Mouse (Mus musculus): Measurements from ENCODE around the gene Riok2. TPM values are rescaled to one million over a fixed set of nuclear protein-coding genes. Genes with fewer than 3 reads are reported as not detected.

Riok2 gene
- polyA plus RNA-seq, 1 experiment from 2014 or later: 26.3 TPM

- Histone ChIP-seq H3K27ac (no peak overlapping the region), H3K9me3 (no peaks in the 10 kb centered on the region), H3K4me3 (no peak overlapping the region), H3K4me1 (no peaks in the 10 kb centered on the region), H3K4me2 (no peak overlapping the region), H3K9ac (no peak overlapping the region), H3K36me3 (no peaks in the 10 kb centered on the region), H3K27me3 (no peaks in the 10 kb centered on the region)
- 40% methylated on average over 4 of the region's 4 CpGs for whole genome bisulfite sequencing
- no peak for ATAC-seq (ENCODE audit: borderline replicate concordance, extremely low read depth, low FRiP score, low TSS enrichment)
Observed at GRCm38 (mm10) chr17:17441876-17442498, 67.9 kb downstream of the Riok2 start.

DNA sequence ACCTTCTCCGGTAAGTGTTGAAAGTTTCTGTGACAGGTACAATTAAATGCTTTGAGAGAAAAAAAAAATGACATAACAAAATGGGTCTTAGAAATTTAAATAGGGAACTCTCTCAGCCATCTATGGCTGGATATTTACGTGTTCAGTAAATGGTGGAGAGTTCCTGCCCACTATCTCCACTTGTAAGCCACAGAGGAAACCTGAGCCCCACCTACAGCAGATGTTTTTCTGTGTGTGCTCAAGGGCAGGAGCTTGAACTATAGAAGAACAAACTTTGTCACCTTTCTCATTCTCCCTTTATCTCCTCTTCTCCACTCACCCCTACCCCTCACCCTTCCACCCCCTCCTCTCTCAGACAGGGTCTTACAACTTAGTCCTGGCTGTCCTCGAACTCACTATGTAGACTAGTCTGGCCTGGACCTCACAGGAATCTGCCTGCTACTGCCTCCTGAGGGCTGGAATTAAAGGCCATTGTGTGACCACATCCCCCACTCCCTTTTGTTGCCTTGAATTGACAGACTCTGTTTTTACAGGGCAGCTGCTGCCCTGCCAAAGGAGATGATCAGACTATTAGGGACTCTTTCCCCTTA lies 70.3 kb downstream of the Riok2 start:
- Histone ChIP-seq H3K9me3 (no peaks in the 10 kb centered on the region), H3K27me3 (no peaks in the 10 kb centered on the region), H3K4me2 (no peak overlapping the region), H3K27ac (no peak overlapping the region), H3K9ac (no peak overlapping the region), H3K36me3 (no peaks in the 10 kb centered on the region), H3K4me3 (no peak overlapping the region), H3K4me1 (peaks cover 7% of the 10 kb centered on the region; the same call in 1 of the 2 replicates)
- no peak for ATAC-seq (ENCODE audit: borderline replicate concordance, extremely low read depth, low FRiP score, low TSS enrichment)
- 69% methylated on average over 3 of the region's 3 CpGs for WGBS

Other genes starting within 250 kb of the Riok2 start
- gene Lix1, start 28.4 kb downstream of the Riok2 start, polyA plus RNA-seq (2015; fragmentation: Nextera tagmentation; extraction: Ambion mirVana): 0.52 and 1.1 TPM in 2 replicates